Mouse (Mus musculus): ENCODE measurements at regions not wholly inside any gene's neighbourhood (a gene's known extent, or its start where the extent isn't known, plus 50 kb on each side); places are given as distances from the start of the nearest gene placed in this dataset.

- Histone ChIP-seq H3K36me3 (replicated peaks) (no peaks in the 10 kb centered on the region), H3K4me3 (ENCODE audit: low read depth, low read length) (no peak overlapping the region), H3K4me1 (ENCODE audit: insufficient read depth, low read depth, low read length) (no peaks in the 10 kb centered on the region), H3K27me3 (ENCODE audit: insufficient read depth, low read length) (no peaks in the 10 kb centered on the region), H3K9me3 (replicated peaks) (peaks cover 16% of the 10 kb centered on the region)
- no peak for ATAC-seq (ENCODE audit: extremely low read depth, insufficient number of reproducible peaks, low FRiP score, poor library complexity, severe bottlenecking)
- no peak for DNase-seq (ENCODE audit: low spot score)
- TF ChIP-seq TAL1 (conservative IDR thresholded peaks at IDR 0.05; ENCODE audit: low read depth, low read length) (no peak), GATA1 (IDR thresholded peaks at IDR 0.05; ENCODE audit: borderline replicate concordance, low read length) (no peak), GATA2 (IDR thresholded peaks at IDR 0.05; ENCODE audit: borderline replicate concordance, low read depth, low read length) (no peak), POLR2AphosphoS5 (IDR thresholded peaks at IDR 0.05; ENCODE audit: insufficient replicate concordance, low read depth, low read length) (no peak), CTCF (IDR thresholded peaks at IDR 0.05; ENCODE audit: low read depth, low read length) (no peak)
These were observed 189.8 kb upstream of the Adgrl2 start for GRCm38 (mm10) chr3:149180129-149180528.

GRCm38 (mm10) chr3:149179486-149180116 is 189.2 kb upstream of the Adgrl2 start:
- no peaks in the 10 kb centered on the region for H3K36me3 ChIP-seq (replicated peaks)
- H3K4me3 ChIP-seq (ENCODE audit: low read depth, low read length) = no peak overlapping the region
- TF ChIP-seq GATA1 (IDR thresholded peaks at IDR 0.05; ENCODE audit: borderline replicate concordance, low read length) = no peak
- TF ChIP-seq CTCF (IDR thresholded peaks at IDR 0.05; ENCODE audit: low read depth, low read length) = no peak
- TF ChIP-seq TAL1 (conservative IDR thresholded peaks at IDR 0.05; ENCODE audit: low read depth, low read length) = no peak
- TF ChIP-seq GATA2 (IDR thresholded peaks at IDR 0.05; ENCODE audit: borderline replicate concordance, low read depth, low read length) = no peak
- TF ChIP-seq POLR2AphosphoS5 (IDR thresholded peaks at IDR 0.05; ENCODE audit: insufficient replicate concordance, low read depth, low read length) = no peak

GRCm38 (mm10) chr3:149178891-149179290 is 188.5 kb upstream of the Adgrl2 start:
- no peak for TF ChIP-seq POLR2AphosphoS5 (IDR thresholded peaks at IDR 0.05; ENCODE audit: insufficient replicate concordance, low read depth, low read length)
- TF ChIP-seq CTCF (IDR thresholded peaks at IDR 0.05; ENCODE audit: low read depth, low read length) = no peak
- no peak for TF ChIP-seq GATA2 (IDR thresholded peaks at IDR 0.05; ENCODE audit: borderline replicate concordance, low read depth, low read length)
- no peak for TF ChIP-seq TAL1 (conservative IDR thresholded peaks at IDR 0.05; ENCODE audit: low read depth, low read length)
- no peak for TF ChIP-seq GATA1 (IDR thresholded peaks at IDR 0.05; ENCODE audit: borderline replicate concordance, low read length)
- ATAC-seq (ENCODE audit: extremely low read depth, insufficient number of reproducible peaks, low FRiP score, poor library complexity, severe bottlenecking) = no peak
- Histone ChIP-seq H3K4me1 (ENCODE audit: insufficient read depth, low read depth, low read length) (no peaks in the 10 kb centered on the region), H3K4me3 (ENCODE audit: low read depth, low read length) (no peak overlapping the region), H3K9me3 (replicated peaks) (peaks cover 21% of the 10 kb centered on the region), H3K27me3 (ENCODE audit: insufficient read depth, low read length) (no peaks in the 10 kb centered on the region), H3K36me3 (replicated peaks) (no peaks in the 10 kb centered on the region)
- no peak for DNase-seq (ENCODE audit: low spot score)

More at GRCm38 (mm10) chr3:149179486-149180116, 189.2 kb upstream of the Adgrl2 start:
- DNase-seq (ENCODE audit: low spot score) (no peak), ATAC-seq (ENCODE audit: extremely low read depth, insufficient number of reproducible peaks, low FRiP score, poor library complexity, severe bottlenecking) (no peak)
- Histone ChIP-seq H3K4me1 (ENCODE audit: insufficient read depth, low read depth, low read length) (no peaks in the 10 kb centered on the region), H3K9me3 (replicated peaks) (peaks cover 20% of the 10 kb centered on the region), H3K27me3 (ENCODE audit: insufficient read depth, low read length) (no peaks in the 10 kb centered on the region)

GRCm38 (mm10) chr3:149174689-149175390 is 184.5 kb upstream of the Adgrl2 start:
- H3K4me1 ChIP-seq (ENCODE audit: insufficient read depth, low read depth, low read length) = no peaks in the 10 kb centered on the region
- ATAC-seq (ENCODE audit: extremely low read depth, insufficient number of reproducible peaks, low FRiP score, poor library complexity, severe bottlenecking) (no peak), DNase-seq (ENCODE audit: low spot score) (no peak)
- no peaks in the 10 kb centered on the region for H3K36me3 ChIP-seq (replicated peaks)
- H3K4me3 ChIP-seq (ENCODE audit: low read depth, low read length) = no peak overlapping the region
- no peak for TF ChIP-seq CTCF (IDR thresholded peaks at IDR 0.05; ENCODE audit: low read depth, low read length)
- no peak for TF ChIP-seq GATA2 (IDR thresholded peaks at IDR 0.05; ENCODE audit: borderline replicate concordance, low read depth, low read length)
- no peak for TF ChIP-seq POLR2AphosphoS5 (IDR thresholded peaks at IDR 0.05; ENCODE audit: insufficient replicate concordance, low read depth, low read length)
- no peak for TF ChIP-seq TAL1 (conservative IDR thresholded peaks at IDR 0.05; ENCODE audit: low read depth, low read length)
- TF ChIP-seq GATA1 (IDR thresholded peaks at IDR 0.05; ENCODE audit: borderline replicate concordance, low read length) = no peak
- H3K27me3 ChIP-seq (ENCODE audit: insufficient read depth, low read length) = no peaks in the 10 kb centered on the region
- H3K9me3 ChIP-seq (replicated peaks) = peaks cover 41% of the 10 kb centered on the region

GRCm38 (mm10) chr3:149173537-149173936 is 183.2 kb upstream of the Adgrl2 start:
- no peaks in the 10 kb centered on the region for H3K4me1 ChIP-seq (ENCODE audit: insufficient read depth, low read depth, low read length)
- DNase-seq (ENCODE audit: low spot score) (no peak), ATAC-seq (ENCODE audit: extremely low read depth, insufficient number of reproducible peaks, low FRiP score, poor library complexity, severe bottlenecking) (no peak)
- H3K36me3 ChIP-seq (replicated peaks) = no peaks in the 10 kb centered on the region
- no peaks in the 10 kb centered on the region for H3K27me3 ChIP-seq (ENCODE audit: insufficient read depth, low read length)
- no peak for TF ChIP-seq TAL1 (conservative IDR thresholded peaks at IDR 0.05; ENCODE audit: low read depth, low read length)
- peaks cover 44% of the 10 kb centered on the region for H3K9me3 ChIP-seq (replicated peaks)
- H3K4me3 ChIP-seq (ENCODE audit: low read depth, low read length) = no peak overlapping the region

- ATAC-seq (ENCODE audit: extremely low read depth, insufficient number of reproducible peaks, low FRiP score, poor library complexity, severe bottlenecking) = no peak
- TF ChIP-seq GATA2 (IDR thresholded peaks at IDR 0.05; ENCODE audit: borderline replicate concordance, low read depth, low read length) (no peak), POLR2AphosphoS5 (IDR thresholded peaks at IDR 0.05; ENCODE audit: insufficient replicate concordance, low read depth, low read length) (no peak), CTCF (IDR thresholded peaks at IDR 0.05; ENCODE audit: low read depth, low read length) (no peak), GATA1 (IDR thresholded peaks at IDR 0.05; ENCODE audit: borderline replicate concordance, low read length) (no peak), TAL1 (conservative IDR thresholded peaks at IDR 0.05; ENCODE audit: low read depth, low read length) (no peak)
These were observed 181.4 kb upstream of the Adgrl2 start for GRCm38 (mm10) chr3:149171766-149172165.

More at GRCm38 (mm10) chr3:149171766-149172165, 181.4 kb upstream of the Adgrl2 start:
- no peak for DNase-seq (ENCODE audit: low spot score)
- Histone ChIP-seq H3K4me1 (ENCODE audit: insufficient read depth, low read depth, low read length) (no peaks in the 10 kb centered on the region), H3K9me3 (replicated peaks) (peaks cover 43% of the 10 kb centered on the region), H3K27me3 (ENCODE audit: insufficient read depth, low read length) (no peaks in the 10 kb centered on the region), H3K36me3 (replicated peaks) (no peaks in the 10 kb centered on the region), H3K4me3 (ENCODE audit: low read depth, low read length) (no peak overlapping the region)
